Mouse (Mus musculus) heart, postnatal 0 days (tissue): ENCODE data around the gene Kbtbd2. TPM values are rescaled to one million over a fixed set of nuclear protein-coding genes. Genes with fewer than 3 reads are reported as not detected.

ENCODE experiments used
- ATAC-seq: fragments of 200-750 bp; cut with Nextera tagmentation; 2 replicates; pipeline ENCODE4 v1.8.0; 2017; ENCODE audit warnings: low read depth, moderate number of reproducible peaks, moderate library complexity; ENCODE audit not compliant: insufficient read depth
- DNase-seq: peaks from one replicate; pipeline ENCODE4 v3.0.0-alpha.2; 2016; ENCODE audit warnings: low spot score
- H3K27ac ChIP-seq: fragments of 300-500 bp; sonication (generic); 2 replicates; pipeline ENCODE4 v1.5.1; 2014; ENCODE audit warnings: low read depth, mild to moderate bottlenecking
- H3K27me3 ChIP-seq: fragments of 300-500 bp; sonication (generic); 2 replicates; pipeline ENCODE4 v1.6.1; 2014; ENCODE audit warnings: low read length, mixed read lengths; ENCODE audit not compliant: control insufficient read depth, insufficient read depth
- H3K36me3 ChIP-seq: fragments of 300-500 bp; sonication (generic); replicated peaks from 2 replicates; pipeline ENCODE4 v1.6.1; 2014; ENCODE audit warnings: low read length, mixed read lengths; ENCODE audit not compliant: control insufficient read depth, insufficient read depth
- H3K4me1 ChIP-seq: fragments of 300-500 bp; sonication (generic); 2 replicates; pipeline ENCODE4 v1.6.1; 2014; ENCODE audit warnings: antibody characterized with exemption; ENCODE audit not compliant: control insufficient read depth, insufficient read depth
- H3K4me2 ChIP-seq: fragments of 300-500 bp; sonication (generic); 2 replicates; pipeline ENCODE4 v1.6.1; 2014; ENCODE audit warnings: low read depth, mild to moderate bottlenecking, low read length, moderate library complexity
- H3K4me3 ChIP-seq: fragments of 300-500 bp; sonication (generic); 2 replicates; pipeline ENCODE4 v1.5.1; 2014; ENCODE audit warnings: low read depth, low read length
- H3K9ac ChIP-seq: fragments of 300-500 bp; sonication (generic); replicated peaks from 2 replicates; pipeline ENCODE4 v1.6.1; 2014; ENCODE audit warnings: low read depth, low read length, mixed read lengths
- H3K9me3 ChIP-seq: fragments of 300-500 bp; sonication (generic); replicated peaks from 2 replicates; pipeline ENCODE4 v1.6.1; 2016; ENCODE audit warnings: low read length; ENCODE audit not compliant: control insufficient read depth
- CTCF ChIP-seq: IDR thresholded peaks from 2 replicates; pipeline ENCODE4 v1.5.1; 2016; ENCODE audit warnings: antibody characterized with exemption, control low read depth, low read depth
- EP300 ChIP-seq: IDR thresholded peaks from 2 replicates; pipeline ENCODE4 v1.6.1; 2016; ENCODE audit warnings: antibody characterized with exemption, low read depth
- WGBS: fragments of 180-500 bp; shearing (Covaris S2); extraction: QIAGEN DNeasy Blood & Tissue Kit; methylation state at CpG from one replicate; pipeline ENCODE4 v1.1.7; 2014; 5-methylcytosine and 5-hydroxymethylcytosine counted together
- polyA plus RNA-seq: library from polyadenylated mRNA; unstranded; fragments of >200 nt; fragmentation: Nextera tagmentation; extraction: Ambion mirVana; gene quantifications from 2 replicates; pipeline ENCODE4 v1.2.1, GENCODE M21; 2015
- total RNA-seq: library from RNA; depleted of rRNA; stranded (reverse); fragments of >200 nt; gene quantifications from 2 replicates; pipeline ENCODE4 v1.2.3, GENCODE M21; 2014; ENCODE audit warnings: low replicate concordance

Gene Kbtbd2
- total and polyA plus RNA-seq, 2 experiments from 2014 or later: 17.0 to 37.2 TPM

DNA sequence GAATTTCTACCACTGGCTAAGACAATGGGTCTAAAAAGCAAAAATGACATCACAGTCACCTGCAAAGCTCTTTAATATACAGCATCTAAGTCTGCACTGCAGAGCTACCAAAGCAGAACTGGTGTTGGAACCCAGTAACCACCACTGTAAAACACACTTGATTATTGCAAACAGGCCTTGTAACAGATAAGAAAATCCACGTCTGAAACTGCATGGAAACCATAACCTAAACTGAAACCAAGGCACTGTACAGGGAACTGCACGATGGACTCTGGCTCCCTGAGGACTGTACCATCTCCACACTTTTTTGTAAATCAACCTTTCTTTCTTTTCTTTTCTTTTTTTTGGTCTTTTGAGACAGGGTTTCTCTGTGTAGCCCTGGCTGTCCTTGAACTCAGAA is 9.9 kb downstream of the Kbtbd2 start:
- ATAC-seq: no peak
- no peak for TF ChIP-seq CTCF
- TF ChIP-seq EP300: no peak
- 58% methylated on average over 2 of the region's 2 CpGs for WGBS

DNA sequence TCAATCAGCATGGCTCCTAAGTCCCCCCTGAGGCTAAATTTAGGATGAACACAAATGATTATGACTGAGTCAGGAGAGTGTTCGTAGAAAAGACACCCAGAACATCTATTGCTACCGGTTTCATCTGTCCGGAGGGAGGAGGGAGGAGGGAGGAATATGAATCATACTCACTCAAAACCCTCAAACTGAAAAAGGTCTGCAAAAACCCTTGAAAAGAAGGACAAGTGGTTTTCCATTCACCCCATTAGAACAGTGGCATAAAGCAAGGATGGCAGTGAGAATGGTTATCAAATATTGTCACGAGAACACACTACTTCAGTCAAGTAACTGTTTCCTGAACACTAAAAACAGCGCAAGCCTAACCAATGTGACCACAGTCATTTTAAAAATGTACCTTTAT is 12.5 kb downstream of the Kbtbd2 start:
- Histone ChIP-seq H3K9ac (no peak overlapping the region), H3K4me1 (peaks cover 6% of the 10 kb centered on the region; the same call in 1 of the 2 replicates), H3K4me3 (no peak overlapping the region), H3K9me3 (no peaks in the 10 kb centered on the region), H3K27ac (no peak overlapping the region), H3K27me3 (no peaks in the 10 kb centered on the region), H3K4me2 (no peak overlapping the region), H3K36me3 (peaks cover 42% of the 10 kb centered on the region)
- no peak for TF ChIP-seq CTCF
- no peak for TF ChIP-seq EP300
- 60% methylated on average over 5 of the region's 5 CpGs for WGBS
- ATAC-seq: no peak
- no peak for DNase-seq

More for the DNA sequence above, 9.9 kb downstream of the Kbtbd2 start:
- Histone ChIP-seq H3K9ac (no peak overlapping the region), H3K36me3 (peaks cover 29% of the 10 kb centered on the region), H3K4me2 (no peak overlapping the region), H3K27me3 (no peaks in the 10 kb centered on the region), H3K9me3 (no peaks in the 10 kb centered on the region), H3K4me3 (no peak overlapping the region), H3K4me1 (peaks cover 6% of the 10 kb centered on the region; the same call in 1 of the 2 replicates), H3K27ac (no peak overlapping the region)
- no peak for DNase-seq

DNA sequence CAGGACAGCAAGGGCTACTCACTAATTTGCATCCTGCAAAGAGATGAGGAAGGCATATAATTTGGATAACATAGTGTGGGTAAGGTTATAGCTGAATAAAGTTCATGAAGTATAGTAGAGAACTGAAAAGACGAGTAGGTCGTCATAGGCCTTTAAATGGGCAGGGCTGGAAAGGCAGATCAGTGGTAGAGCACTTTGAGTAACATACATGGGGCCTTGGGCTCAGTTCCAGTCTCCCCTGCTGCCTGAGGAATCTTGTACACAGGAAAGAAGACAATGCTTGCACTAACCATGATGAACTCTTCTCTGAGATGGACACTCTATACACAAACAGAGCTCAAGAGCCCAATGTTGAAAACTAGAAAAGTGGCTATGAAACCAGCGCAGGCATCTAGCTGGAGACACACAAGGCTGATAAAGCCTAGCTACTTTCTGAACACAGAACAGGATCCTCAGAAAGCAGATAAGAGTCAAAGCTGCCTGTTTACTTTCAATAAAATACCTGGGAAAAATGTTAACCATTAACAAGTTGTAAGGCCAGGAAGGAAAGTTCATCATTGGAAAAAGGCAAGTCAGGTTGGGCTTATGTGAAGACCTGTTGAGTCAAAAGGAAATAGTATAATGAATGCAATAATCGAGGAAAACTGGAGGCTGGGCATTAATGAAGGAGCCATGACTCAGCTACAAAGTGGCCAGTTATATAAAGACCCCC is 13.9 kb downstream of the Kbtbd2 start:
- no peak for TF ChIP-seq CTCF
- TF ChIP-seq EP300: no peak
- DNase-seq: no peak
- no peaks in the 10 kb centered on the region for H3K27me3 ChIP-seq
- H3K9ac ChIP-seq: no peak overlapping the region
- no peaks in the 10 kb centered on the region for H3K9me3 ChIP-seq
- H3K4me2 ChIP-seq: no peak overlapping the region
- H3K4me1 ChIP-seq: 0 out of 2 replicates have a peak, but pooled peaks cover 3% of the 10 kb centered on the region
- H3K36me3 ChIP-seq: peaks cover 48% of the 10 kb centered on the region
- no peak overlapping the region for H3K4me3 ChIP-seq
- ATAC-seq: no peak
- H3K27ac ChIP-seq: no peak overlapping the region
- 83% methylated on average over 4 of the region's 4 CpGs for WGBS

DNA sequence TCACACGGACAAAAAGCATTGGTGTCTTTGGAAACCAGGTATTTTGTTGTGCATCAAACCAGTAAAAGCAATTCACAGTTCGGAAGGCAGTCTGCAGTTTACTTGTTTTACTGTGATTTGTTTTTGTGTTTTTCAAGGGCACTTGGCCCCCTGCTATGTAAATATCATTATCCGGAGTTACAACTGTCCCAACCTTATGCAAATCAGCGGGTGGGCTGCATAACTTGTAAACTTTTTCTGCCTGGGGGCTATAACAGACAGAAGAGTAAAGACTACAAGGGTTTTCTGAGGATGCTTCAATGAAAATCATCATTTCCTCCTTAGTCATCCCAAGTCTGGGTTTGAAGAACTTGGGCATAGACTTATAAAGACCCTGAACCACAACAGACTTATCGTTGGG is 18.0 kb downstream of the Kbtbd2 start:
- no peak overlapping the region for H3K27ac ChIP-seq
- H3K27me3 ChIP-seq: no peaks in the 10 kb centered on the region
- H3K4me2 ChIP-seq: no peak overlapping the region
- ATAC-seq (no peak), DNase-seq (no peak)
- 92% methylated on average over 5 of the region's 5 CpGs for WGBS
- no peak overlapping the region for H3K4me3 ChIP-seq
- H3K9ac ChIP-seq: no peak overlapping the region
- no peaks in the 10 kb centered on the region for H3K9me3 ChIP-seq
- peaks cover 53% of the 10 kb centered on the region for H3K36me3 ChIP-seq
- H3K4me1 ChIP-seq: 0 out of 2 replicates have a peak, but pooled peaks cover 7% of the 10 kb centered on the region
- no peak for TF ChIP-seq CTCF
- no peak for TF ChIP-seq EP300

DNA sequence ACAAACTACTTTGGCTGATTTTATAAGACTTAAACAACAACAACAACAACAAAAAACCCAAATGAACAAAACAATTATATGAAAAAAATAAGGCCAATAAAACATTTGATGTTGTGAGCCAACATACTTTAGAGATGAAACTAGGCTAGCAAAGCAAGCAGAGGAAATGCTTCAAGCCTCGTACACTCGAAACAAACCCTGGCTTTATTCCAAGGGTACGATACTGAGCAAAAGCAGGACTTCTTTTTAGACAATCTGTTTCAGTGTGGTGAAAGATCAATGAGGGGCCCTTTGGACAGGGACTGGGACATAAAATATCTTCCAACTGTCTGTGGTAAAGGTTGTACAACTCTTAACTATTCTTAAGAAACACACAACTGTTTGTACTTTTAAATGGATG is 21.8 kb downstream of the Kbtbd2 start:
- Histone ChIP-seq H3K27ac (no peak overlapping the region), H3K27me3 (no peaks in the 10 kb centered on the region), H3K4me2 (no peak overlapping the region), H3K4me3 (no peak overlapping the region), H3K9ac (no peak overlapping the region), H3K4me1 (0 out of 2 replicates have a peak, but pooled peaks cover 7% of the 10 kb centered on the region), H3K9me3 (no peaks in the 10 kb centered on the region), H3K36me3 (peaks cover 40% of the 10 kb centered on the region)
- 10% methylated on average over 3 of the region's 3 CpGs for WGBS
- no peak for ATAC-seq
- TF ChIP-seq CTCF (no peak), EP300 (no peak)
- DNase-seq: no peak

DNA sequence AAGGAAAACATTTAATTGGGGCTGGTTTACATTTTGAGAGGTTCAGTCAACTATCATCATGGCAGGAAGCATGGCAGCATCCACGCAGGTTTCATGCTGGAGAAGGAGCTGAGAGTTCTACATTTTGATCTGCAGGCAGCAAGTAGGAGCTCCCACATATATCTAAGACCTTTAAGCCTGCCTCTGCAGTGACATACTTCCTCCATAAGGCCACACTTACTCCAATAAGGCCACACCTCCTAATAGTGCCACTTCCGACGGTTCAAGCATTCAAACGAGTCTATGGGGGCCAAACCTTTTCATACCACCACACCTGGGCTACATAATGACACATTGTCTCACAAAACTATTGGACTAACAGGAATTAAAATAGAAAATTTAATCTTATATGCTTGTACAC is 31.9 kb downstream of the Kbtbd2 start:
- peaks cover 6% of the 10 kb centered on the region; the same call in 1 of the 2 replicates for H3K4me1 ChIP-seq
- H3K27ac ChIP-seq: no peak overlapping the region
- 86% methylated on average over 4 of the region's 4 CpGs for WGBS
- no peak for TF ChIP-seq EP300
- TF ChIP-seq CTCF: no peak
- H3K9ac ChIP-seq: no peak overlapping the region
- no peak overlapping the region for H3K4me3 ChIP-seq
- 0 out of 2 replicates have a peak, but pooled peaks cover 9% of the 10 kb centered on the region for H3K36me3 ChIP-seq
- H3K27me3 ChIP-seq: no peaks in the 10 kb centered on the region
- no peak for DNase-seq
- H3K9me3 ChIP-seq: no peaks in the 10 kb centered on the region
- ATAC-seq: no peak
- H3K4me2 ChIP-seq: no peak overlapping the region
